Mouse (Mus musculus) bone marrow macrophage, adult 2 months (primary cell): Measurements from ENCODE around the gene Lpo. TPM values are rescaled to one million over a fixed set of nuclear protein-coding genes. Genes with fewer than 3 reads are reported as not detected.

Experiments used
- H3K27ac ChIP-seq: 2 replicates; pipeline ENCODE4 v1.5.1; 2012; ENCODE audit warnings: low read depth, low read length; ENCODE audit not compliant: insufficient read depth
- H3K4me1 ChIP-seq: 2 replicates; pipeline ENCODE4 v1.6.1; 2012; ENCODE audit warnings: low read length; ENCODE audit not compliant: control insufficient read depth, insufficient read depth
- H3K4me3 ChIP-seq: 2 replicates; pipeline ENCODE4 v1.5.1; 2012; ENCODE audit warnings: mild to moderate bottlenecking, low read length, moderate library complexity; ENCODE audit not compliant: insufficient read depth
- CTCF ChIP-seq: IDR thresholded peaks from 2 replicates; pipeline ENCODE4 v1.5.1; 2012; ENCODE audit warnings: low read depth, mild to moderate bottlenecking, low read length, moderate library complexity
- POLR2A ChIP-seq: IDR thresholded peaks from 2 replicates; pipeline ENCODE4 v1.6.1; 2012; ENCODE audit warnings: mild to moderate bottlenecking, low read depth, low read length, borderline replicate concordance
- polyA plus RNA-seq: library from polyadenylated mRNA; stranded (reverse); fragments of >200 nt; gene quantifications from 2 replicates; pipeline ENCODE4 v1.2.4, GENCODE M21; 2012; ENCODE audit not compliant: missing spikeins, insufficient read depth, insufficient read length

Lpo gene
- polyA plus RNA-seq, 1 experiment = not detected

DNA sequence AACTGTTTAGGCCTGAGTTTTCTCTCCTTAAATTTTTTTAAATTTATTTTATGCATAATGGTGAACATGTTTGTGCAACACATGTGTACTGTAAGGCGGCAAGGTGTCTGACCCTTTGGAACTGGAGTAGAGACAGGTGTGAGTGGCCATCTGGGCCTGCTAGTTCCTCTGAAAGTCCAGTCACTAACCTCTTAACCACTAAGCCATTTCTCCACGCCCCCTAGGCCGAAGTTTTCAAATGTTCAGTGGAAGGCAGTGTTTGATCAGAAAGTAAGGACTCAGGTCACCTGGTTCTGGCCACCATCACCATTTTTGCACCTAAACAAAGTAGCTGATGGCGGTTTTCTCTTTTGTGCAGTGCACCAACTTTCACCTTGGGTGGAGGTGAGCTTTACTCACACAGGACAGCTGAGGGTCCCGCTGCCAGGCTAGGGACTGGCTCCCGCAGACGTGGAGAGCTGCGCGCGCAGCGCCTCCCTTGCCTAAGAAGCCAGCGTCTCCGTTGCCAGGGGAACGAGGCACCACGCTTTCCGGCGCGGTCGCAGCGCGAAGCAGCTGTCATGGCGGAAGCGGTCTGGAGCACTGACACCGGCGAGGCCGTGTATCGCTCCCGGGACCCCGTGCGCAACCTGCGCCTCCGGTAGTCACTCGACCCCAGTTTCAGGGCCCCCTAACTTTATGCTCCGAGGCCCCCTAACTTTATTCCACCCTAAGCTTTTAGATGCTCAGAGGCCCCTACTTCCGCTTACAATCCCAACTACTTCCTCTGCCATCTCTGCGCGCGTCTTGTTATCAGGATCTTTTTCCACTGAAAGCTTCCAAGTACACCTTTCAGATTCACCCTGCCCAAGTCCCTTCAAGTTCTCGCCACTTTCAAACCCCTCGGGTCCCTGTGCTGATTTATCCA, 24.9 kb upstream of the Lpo start, which contains the start of gene Mks1:
Gene Mks1, plus strand, starts transcription at position 526 of the 907 bp plus-strand sequence.
- Histone ChIP-seq H3K4me3 (peak within 1 kb of the TSS; percentile 76), H3K27ac (peak within 1 kb of the TSS; percentile 47), H3K4me1 (peaks cover 9% of the 10 kb centered on the region)
- TF ChIP-seq CTCF (no peak), POLR2A (peak; percentile 21; the same call in 1 of the 2 replicates)

DNA sequence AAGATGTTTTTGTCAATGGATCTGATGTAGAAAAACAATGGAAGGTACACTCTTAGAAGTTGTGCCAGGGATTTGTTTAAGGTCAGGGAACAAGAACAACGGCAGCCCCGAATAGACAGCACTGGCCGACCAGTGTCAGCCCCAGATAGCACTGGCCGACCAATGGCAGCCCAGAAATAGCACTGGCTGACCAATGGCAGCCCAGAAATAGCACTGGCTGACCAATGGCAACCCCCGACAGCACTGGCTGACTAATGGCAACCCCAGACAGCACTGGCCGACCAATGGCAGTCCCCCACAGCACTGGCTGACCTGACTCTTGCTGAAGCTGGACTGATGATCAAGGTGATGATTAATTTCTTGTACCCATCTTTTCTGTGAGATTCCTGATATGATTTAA, 19.8 kb upstream of the Lpo start:
- Histone ChIP-seq H3K4me1 (peaks cover 6% of the 10 kb centered on the region), H3K4me3 (no peak overlapping the region), H3K27ac (no peak overlapping the region)
- TF ChIP-seq CTCF (no peak), POLR2A (no peak)

- H3K27ac ChIP-seq = no peak overlapping the region
- no peak for TF ChIP-seq CTCF
- no peak for TF ChIP-seq POLR2A
- no peak overlapping the region for H3K4me3 ChIP-seq
- peaks cover 3% of the 10 kb centered on the region for H3K4me1 ChIP-seq
Measured at GRCm38 (mm10) chr11:87846968-87847600, 19.0 kb upstream of the Lpo start.

GRCm38 (mm10) chr11:87841436-87841835, 13.3 kb upstream of the Lpo start:
- no peak overlapping the region for H3K27ac ChIP-seq
- no peaks in the 10 kb centered on the region for H3K4me1 ChIP-seq
- H3K4me3 ChIP-seq = no peak overlapping the region
- no peak for TF ChIP-seq CTCF
- no peak for TF ChIP-seq POLR2A

GRCm38 (mm10) chr11:87840676-87841075, 12.6 kb upstream of the Lpo start:
- Histone ChIP-seq H3K4me3 (no peak overlapping the region), H3K27ac (no peak overlapping the region), H3K4me1 (no peaks in the 10 kb centered on the region)
- TF ChIP-seq POLR2A (no peak), CTCF (no peak)

DNA sequence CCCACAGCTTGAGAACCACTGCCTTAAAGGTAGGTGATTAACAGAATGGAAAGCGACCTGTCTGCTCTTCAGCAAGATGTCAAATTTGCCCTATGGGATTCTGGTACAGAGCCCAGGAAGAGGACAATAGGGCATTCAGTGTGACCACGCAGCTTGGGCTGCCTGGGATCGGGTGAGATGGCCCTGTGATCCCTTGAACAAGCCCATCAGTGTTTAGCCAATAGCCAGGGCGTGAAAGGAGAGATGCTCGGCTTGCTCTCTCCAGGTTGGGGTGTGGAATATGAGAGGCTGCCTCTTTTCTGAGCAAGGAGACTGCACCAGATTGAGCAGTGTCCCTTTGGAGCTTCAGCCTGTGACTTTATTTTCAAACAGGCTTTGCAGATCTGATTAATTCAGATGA, 6.6 kb downstream of the Lpo start:
- Histone ChIP-seq H3K4me3 (no peak overlapping the region), H3K4me1 (no peaks in the 10 kb centered on the region), H3K27ac (no peak overlapping the region)
- TF ChIP-seq CTCF (no peak), POLR2A (no peak)

DNA sequence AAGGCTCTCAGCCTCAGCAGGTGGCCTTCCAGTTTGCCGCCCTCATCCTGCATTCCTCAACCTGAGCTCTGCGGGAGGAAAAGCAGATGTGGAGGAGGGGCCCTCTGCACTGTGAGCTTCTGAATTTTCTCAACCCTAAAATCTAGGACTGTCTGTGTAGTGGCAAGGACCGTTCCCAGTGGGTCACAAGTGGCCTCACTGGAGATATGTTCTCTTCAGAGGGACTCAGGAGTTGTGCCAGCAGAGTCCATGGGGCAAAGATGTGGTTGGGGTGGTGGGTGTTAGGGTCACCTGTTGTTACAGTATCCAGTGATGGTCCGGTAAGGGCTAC, 10.7 kb downstream of the Lpo start:
- peak overlapping the region; percentile 40 for H3K4me3 ChIP-seq
- TF ChIP-seq POLR2A (no peak), CTCF (no peak)

DNA sequence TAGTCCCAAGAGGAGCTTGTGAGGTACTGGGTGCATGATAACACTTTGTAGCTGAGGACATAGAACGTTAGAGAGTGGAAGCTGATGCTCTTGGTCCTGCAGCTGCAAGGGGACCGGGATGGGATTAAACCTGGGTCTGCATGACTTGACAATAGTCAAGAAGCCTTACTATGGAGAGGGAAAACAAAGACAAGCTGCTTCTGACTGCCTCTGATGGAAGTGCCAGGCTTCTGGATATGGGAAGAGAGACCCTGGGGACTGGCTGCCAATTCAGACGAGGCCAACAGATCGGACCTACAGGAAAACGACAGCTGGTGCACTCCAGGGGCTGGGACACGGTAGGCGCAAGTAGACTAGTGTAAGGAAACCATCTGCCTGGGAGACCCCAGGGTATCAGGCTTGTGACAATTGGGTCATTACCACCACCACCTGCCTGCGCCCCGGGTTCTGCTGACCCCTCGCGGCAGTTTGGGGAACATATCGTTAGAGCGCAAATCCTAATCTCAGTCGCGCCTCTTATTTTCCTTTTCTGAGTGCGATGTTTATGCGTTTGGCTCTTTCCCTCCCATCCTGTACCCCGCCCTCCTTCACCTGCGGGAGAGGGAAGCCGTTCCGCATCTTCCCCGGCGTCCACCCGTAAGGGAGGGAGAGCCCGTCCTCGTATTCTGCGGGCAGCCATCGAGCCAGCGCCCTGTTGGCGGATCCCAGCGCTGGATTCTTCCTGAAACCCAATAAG, 11.2 kb downstream of the Lpo start:
- Histone ChIP-seq H3K4me1 (peaks cover under 1% of the 10 kb centered on the region; the same call in 1 of the 2 replicates), H3K27ac (no peak overlapping the region), H3K4me3 (peak overlapping the region; percentile 40)
- TF ChIP-seq CTCF (peak; percentile 62), POLR2A (no peak)

More for the DNA sequence above, 10.7 kb downstream of the Lpo start:
- Histone ChIP-seq H3K4me1 (no peaks in the 10 kb centered on the region), H3K27ac (no peak overlapping the region)

DNA sequence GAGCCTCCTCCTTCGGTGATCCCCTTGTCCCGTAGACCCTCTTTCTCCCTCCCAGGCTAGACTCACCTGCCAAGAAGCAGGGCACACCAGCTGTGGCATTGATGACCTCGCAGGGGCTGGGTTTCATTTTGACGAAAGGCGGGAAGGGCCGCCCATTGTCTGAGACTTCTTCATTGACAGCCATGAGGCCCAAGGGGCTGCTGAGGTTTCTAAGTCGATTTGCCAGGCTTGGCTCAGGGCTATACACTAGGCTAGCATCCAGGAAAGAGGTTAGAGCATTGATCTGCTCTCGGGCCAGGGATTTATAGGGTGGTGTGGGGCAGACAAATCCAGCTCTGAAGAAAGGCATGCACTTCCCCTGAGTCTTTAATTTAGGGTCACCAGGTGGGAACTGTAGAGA, 13.3 kb downstream of the Lpo start:
- H3K4me1 ChIP-seq = peaks cover 2% of the 10 kb centered on the region; the same call in 1 of the 2 replicates
- TF ChIP-seq POLR2A = no peak
- H3K27ac ChIP-seq = no peak overlapping the region
- no peak overlapping the region for H3K4me3 ChIP-seq

DNA sequence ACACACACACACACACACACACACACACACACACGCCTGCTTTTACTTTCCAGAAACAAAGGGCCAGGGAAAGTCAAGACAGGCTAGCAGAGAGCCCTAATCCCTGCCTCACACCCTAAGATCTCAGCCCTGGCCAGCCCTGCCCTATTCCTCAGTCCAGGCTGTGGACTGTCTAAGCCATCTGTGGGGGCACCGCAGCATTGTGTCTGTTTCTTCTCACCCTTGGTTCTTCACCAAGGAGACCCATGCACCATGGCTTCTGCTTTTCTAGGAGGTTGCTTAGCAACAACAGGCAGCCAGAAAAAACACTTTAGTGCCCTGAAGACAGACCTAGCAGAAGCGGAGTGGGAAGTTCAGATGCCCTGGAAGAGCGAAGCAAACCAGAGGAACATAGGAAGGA, 16.7 kb downstream of the Lpo start:
- H3K27ac ChIP-seq = no peak overlapping the region
- TF ChIP-seq CTCF = no peak
- TF ChIP-seq POLR2A = no peak

More for the DNA sequence above, 16.7 kb downstream of the Lpo start:
- H3K4me1 ChIP-seq = peaks cover 2% of the 10 kb centered on the region; the same call in 1 of the 2 replicates
- no peak overlapping the region for H3K4me3 ChIP-seq
